Mouse (Mus musculus): ENCODE results near the gene Myo10. TPM values are rescaled to one million over a fixed set of nuclear protein-coding genes. Genes with fewer than 3 reads are reported as not detected.

The Myo10 gene
- polyA plus RNA-seq, 1 experiment, result 49.9 TPM

DNA sequence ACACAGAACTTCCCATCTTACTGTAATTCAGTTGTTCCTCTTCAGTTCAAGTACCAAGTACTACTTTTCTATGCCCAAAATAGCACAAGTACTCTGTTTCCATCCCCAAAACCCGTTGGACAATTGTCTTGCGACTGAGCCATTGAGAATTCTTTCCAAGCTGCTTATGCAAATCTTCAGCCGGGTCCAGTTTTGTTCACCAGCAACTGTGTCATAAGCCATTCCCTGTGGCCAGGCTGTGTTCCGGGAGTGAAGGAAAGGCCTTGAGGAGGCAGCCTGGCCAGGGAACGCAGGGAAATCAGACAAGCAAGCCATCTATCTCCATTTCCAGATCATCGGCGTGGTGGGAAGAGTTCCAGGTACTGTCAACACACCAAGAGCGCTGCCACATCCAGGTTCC, 34.4 kb upstream of the Myo10 start:
- peaks cover 6% of the 10 kb centered on the region for H3K4me1 ChIP-seq (ENCODE audit: control insufficient read depth, insufficient read depth, low read length)
- no peak overlapping the region for H3K4me3 ChIP-seq (ENCODE audit: insufficient read depth, low read length)
- no peak overlapping the region for H3K27ac ChIP-seq (ENCODE audit: insufficient read depth, low read length)
- TF ChIP-seq CTCF (IDR thresholded peaks at IDR 0.05; ENCODE audit: borderline replicate concordance, insufficient read depth, low read length) (no peak), POLR2A (IDR thresholded peaks at IDR 0.05; ENCODE audit: low read depth, low read length) (no peak)

- peaks cover 6% of the 10 kb centered on the region for H3K4me1 ChIP-seq (ENCODE audit: control insufficient read depth, insufficient read depth, low read length)
- TF ChIP-seq CTCF (IDR thresholded peaks at IDR 0.05; ENCODE audit: borderline replicate concordance, insufficient read depth, low read length) (no peak), POLR2A (IDR thresholded peaks at IDR 0.05; ENCODE audit: low read depth, low read length) (no peak)
- no peak overlapping the region for H3K4me3 ChIP-seq (ENCODE audit: insufficient read depth, low read length)
- no peak overlapping the region for H3K27ac ChIP-seq (ENCODE audit: insufficient read depth, low read length)
These were observed 32.9 kb upstream of the Myo10 start for GRCm38 (mm10) chr15:25589318-25589902.

- H3K4me1 ChIP-seq (ENCODE audit: control insufficient read depth, insufficient read depth, low read length), result peaks cover 6% of the 10 kb centered on the region
These were observed 32.4 kb upstream of the Myo10 start for GRCm38 (mm10) chr15:25589916-25590315.

DNA sequence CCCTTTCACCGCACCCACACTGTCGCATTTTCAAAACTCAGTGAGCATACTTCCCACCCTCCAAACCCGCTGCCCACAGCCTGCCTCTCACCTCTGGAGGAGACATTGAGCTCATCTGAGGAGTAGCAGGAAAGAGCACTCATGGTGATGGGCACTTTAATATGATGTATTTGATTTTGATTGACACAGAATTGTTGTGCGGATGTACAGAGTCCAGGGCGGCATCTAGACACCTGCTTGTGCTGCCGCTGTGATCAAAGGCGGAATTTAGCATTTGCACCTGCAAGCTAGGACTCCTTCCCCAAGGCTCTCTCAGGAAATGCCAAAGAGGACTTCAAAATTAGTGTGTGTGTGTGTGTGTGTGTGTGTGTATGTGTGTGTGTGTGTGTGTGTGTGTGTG, 31.4 kb upstream of the Myo10 start:
- TF ChIP-seq CTCF (IDR thresholded peaks at IDR 0.05; ENCODE audit: borderline replicate concordance, insufficient read depth, low read length), result no peak
- no peak for TF ChIP-seq POLR2A (IDR thresholded peaks at IDR 0.05; ENCODE audit: low read depth, low read length)
- peaks cover 6% of the 10 kb centered on the region for H3K4me1 ChIP-seq (ENCODE audit: control insufficient read depth, insufficient read depth, low read length)
- no peak overlapping the region for H3K4me3 ChIP-seq (ENCODE audit: insufficient read depth, low read length)
- no peak overlapping the region for H3K27ac ChIP-seq (ENCODE audit: insufficient read depth, low read length)

More at GRCm38 (mm10) chr15:25589916-25590315, 32.4 kb upstream of the Myo10 start:
- no peak overlapping the region for H3K4me3 ChIP-seq (ENCODE audit: insufficient read depth, low read length)
- TF ChIP-seq CTCF (IDR thresholded peaks at IDR 0.05; ENCODE audit: borderline replicate concordance, insufficient read depth, low read length) (no peak), POLR2A (IDR thresholded peaks at IDR 0.05; ENCODE audit: low read depth, low read length) (no peak)
- H3K27ac ChIP-seq (ENCODE audit: insufficient read depth, low read length), result no peak overlapping the region

DNA sequence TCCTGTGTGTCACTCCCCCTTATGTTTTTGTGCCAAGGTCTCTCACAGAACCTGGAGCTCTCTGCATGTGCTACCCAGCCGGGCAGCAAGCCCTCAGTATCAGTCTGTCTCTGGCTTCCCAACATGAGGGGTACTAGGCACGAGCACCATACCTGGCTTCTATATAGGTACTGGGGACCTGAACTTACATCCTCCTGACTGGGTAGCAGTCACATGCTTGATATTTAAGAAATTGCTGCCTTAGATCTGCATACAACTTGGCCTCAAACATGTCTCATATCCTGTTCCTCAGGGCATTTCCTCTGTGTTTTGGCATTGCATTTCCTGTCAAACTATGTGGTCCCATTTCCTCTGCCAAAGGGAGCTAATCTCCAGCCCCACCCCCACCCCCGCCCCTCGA, 30.4 kb upstream of the Myo10 start:
- Histone ChIP-seq H3K4me3 (ENCODE audit: insufficient read depth, low read length) (no peak overlapping the region), H3K4me1 (ENCODE audit: control insufficient read depth, insufficient read depth, low read length) (no peaks in the 10 kb centered on the region), H3K27ac (ENCODE audit: insufficient read depth, low read length) (no peak overlapping the region)
- TF ChIP-seq POLR2A (IDR thresholded peaks at IDR 0.05; ENCODE audit: low read depth, low read length), result no peak
- TF ChIP-seq CTCF (IDR thresholded peaks at IDR 0.05; ENCODE audit: borderline replicate concordance, insufficient read depth, low read length), result no peak

GRCm38 (mm10) chr15:25593469-25594150, 28.7 kb upstream of the Myo10 start:
- Histone ChIP-seq H3K4me1 (ENCODE audit: control insufficient read depth, insufficient read depth, low read length) (no peaks in the 10 kb centered on the region), H3K4me3 (ENCODE audit: insufficient read depth, low read length) (no peak overlapping the region), H3K27ac (ENCODE audit: insufficient read depth, low read length) (no peak overlapping the region)
- no peak for TF ChIP-seq POLR2A (IDR thresholded peaks at IDR 0.05; ENCODE audit: low read depth, low read length)
- TF ChIP-seq CTCF (IDR thresholded peaks at IDR 0.05; ENCODE audit: borderline replicate concordance, insufficient read depth, low read length), result no peak

- no peak for TF ChIP-seq POLR2A (IDR thresholded peaks at IDR 0.05; ENCODE audit: low read depth, low read length)
- TF ChIP-seq CTCF (IDR thresholded peaks at IDR 0.05; ENCODE audit: borderline replicate concordance, insufficient read depth, low read length), result no peak
- Histone ChIP-seq H3K4me1 (ENCODE audit: control insufficient read depth, insufficient read depth, low read length) (no peaks in the 10 kb centered on the region), H3K27ac (ENCODE audit: insufficient read depth, low read length) (no peak overlapping the region), H3K4me3 (ENCODE audit: insufficient read depth, low read length) (no peak overlapping the region)
These were observed 24.0 kb upstream of the Myo10 start for GRCm38 (mm10) chr15:25598313-25598712.

- H3K4me3 ChIP-seq (ENCODE audit: insufficient read depth, low read length), result no peak overlapping the region
- H3K4me1 ChIP-seq (ENCODE audit: control insufficient read depth, insufficient read depth, low read length), result no peaks in the 10 kb centered on the region
- no peak overlapping the region for H3K27ac ChIP-seq (ENCODE audit: insufficient read depth, low read length)
- TF ChIP-seq CTCF (IDR thresholded peaks at IDR 0.05; ENCODE audit: borderline replicate concordance, insufficient read depth, low read length) (no peak), POLR2A (IDR thresholded peaks at IDR 0.05; ENCODE audit: low read depth, low read length) (no peak)
These were observed 20.0 kb upstream of the Myo10 start for GRCm38 (mm10) chr15:25602306-25602705.

DNA sequence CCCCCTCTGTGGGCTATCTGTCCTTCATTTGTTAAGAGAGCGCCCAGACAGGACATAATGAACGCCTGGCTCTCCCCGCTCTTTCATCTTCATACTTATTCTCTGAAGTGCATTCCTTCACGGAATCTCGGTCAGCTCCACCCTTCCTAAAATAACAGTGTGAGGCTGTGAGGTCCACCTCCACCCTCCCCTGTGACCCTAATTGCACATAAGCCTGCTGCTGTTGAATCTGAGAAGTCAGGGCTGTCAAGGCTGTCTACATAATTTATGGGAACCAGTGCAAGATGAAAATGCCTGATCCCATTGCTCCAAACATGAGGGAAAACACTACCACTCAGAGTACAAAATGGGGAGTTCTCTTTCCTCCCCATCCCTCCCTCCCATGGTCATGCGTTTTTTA, 19.0 kb upstream of the Myo10 start:
- Histone ChIP-seq H3K4me1 (ENCODE audit: control insufficient read depth, insufficient read depth, low read length) (no peaks in the 10 kb centered on the region), H3K27ac (ENCODE audit: insufficient read depth, low read length) (no peak overlapping the region), H3K4me3 (ENCODE audit: insufficient read depth, low read length) (no peak overlapping the region)
- TF ChIP-seq CTCF (IDR thresholded peaks at IDR 0.05; ENCODE audit: borderline replicate concordance, insufficient read depth, low read length) (no peak), POLR2A (IDR thresholded peaks at IDR 0.05; ENCODE audit: low read depth, low read length) (no peak)

DNA sequence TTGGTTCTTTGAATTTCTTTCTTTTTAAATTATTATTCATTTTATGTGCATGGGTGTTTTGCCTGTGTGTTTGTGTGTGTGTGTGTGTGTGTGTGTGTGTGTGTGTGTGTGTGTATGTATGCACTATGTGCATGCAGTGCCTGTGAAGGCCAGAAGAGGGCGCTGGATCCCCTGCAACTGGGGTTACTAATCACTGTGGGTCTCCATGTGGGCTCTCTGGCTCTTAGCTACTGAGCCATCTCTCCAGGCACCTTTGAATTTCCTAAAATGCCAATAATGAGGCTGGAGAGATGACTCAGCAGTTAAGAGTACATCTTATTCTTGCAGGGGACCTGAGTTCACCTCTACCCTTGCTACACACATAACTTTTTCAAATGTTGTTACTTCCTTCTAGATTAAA, 18.1 kb upstream of the Myo10 start:
- H3K4me3 ChIP-seq (ENCODE audit: insufficient read depth, low read length), result no peak overlapping the region
- no peak overlapping the region for H3K27ac ChIP-seq (ENCODE audit: insufficient read depth, low read length)
- no peak for TF ChIP-seq CTCF (IDR thresholded peaks at IDR 0.05; ENCODE audit: borderline replicate concordance, insufficient read depth, low read length)
- no peak for TF ChIP-seq POLR2A (IDR thresholded peaks at IDR 0.05; ENCODE audit: low read depth, low read length)
- H3K4me1 ChIP-seq (ENCODE audit: control insufficient read depth, insufficient read depth, low read length), result no peaks in the 10 kb centered on the region

All from embryonic fibroblast, embryonic 13.5 days (primary cell).